23 mouse cellular contexts compared by ENCODE assay signal in the genomic region with DNA sequence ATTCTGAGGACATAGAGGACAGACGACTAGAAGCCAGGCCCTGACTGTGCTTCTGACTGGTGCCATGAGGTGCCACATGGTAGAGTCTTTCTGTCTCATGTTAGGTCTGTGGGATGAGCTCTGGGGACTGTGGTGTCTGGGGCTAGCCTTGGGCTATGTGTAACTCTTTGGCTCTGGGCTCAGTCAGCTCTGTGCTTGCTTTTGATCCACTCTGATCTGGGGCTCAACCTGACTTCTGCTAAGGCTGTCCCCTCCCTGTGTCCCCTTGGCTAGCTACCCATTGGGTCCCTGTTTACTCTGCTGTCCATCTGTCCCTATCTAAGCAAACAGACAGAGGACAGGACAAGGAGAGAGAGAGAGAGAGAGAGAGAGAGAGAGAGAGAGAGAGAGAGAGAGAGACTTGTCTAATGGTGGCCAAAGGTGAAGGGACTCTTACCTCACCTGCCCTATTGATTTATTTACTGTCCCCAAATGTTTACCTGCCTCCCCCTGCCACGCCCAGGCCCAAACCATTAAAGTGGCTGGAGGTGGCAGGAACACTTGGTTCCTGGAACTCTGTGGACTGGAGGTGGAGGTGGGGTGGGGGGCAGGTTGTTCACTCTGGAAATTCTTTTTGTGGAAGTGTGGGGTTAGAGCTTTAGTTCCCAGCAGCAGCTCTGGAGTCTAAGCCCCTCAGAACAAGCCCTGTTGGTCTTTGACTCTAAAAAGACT. TPM values are rescaled to one million over a fixed set of nuclear protein-coding genes. Genes with fewer than 3 reads are reported as not detected.
A peak's percentile ranks its signal among the peaks of the same experiment; 100 is the strongest.
DNase-seq lines count a peak whose midpoint lies in the region; ATAC-seq and TF ChIP-seq lines count a peak whose summit lies in the region.
"Had no signal": no experiment of that assay in that cellular context is flagged by ENCODE, and none has a peak within 500 bp of the region (broad histone marks: within the 10 kb centered on the region; RNA-seq: fewer than 3 reads in every experiment).

No protein-coding gene starts in this region.

- no peaks in the 10 kb centered on the region for H3K9me3 ChIP-seq in intestine, embryonic 15.5 days
- H3K9me3 ChIP-seq in intestine, postnatal 0 days (ENCODE audit: control insufficient read depth), result no peaks in the 10 kb centered on the region
- H3K9me3 ChIP-seq in liver, embryonic 15.5 days (replicated peaks), result no peaks in the 10 kb centered on the region
- H3K9me3 ChIP-seq in stomach, embryonic 15.5 days, result no peaks in the 10 kb centered on the region
- H3K9me3 ChIP-seq: embryonic facial prominence, embryonic 15.5 days; forebrain, embryonic 10.5 days; G1E; heart, embryonic 13.5 days had no signal

- no peaks in the 10 kb centered on the region for H3K27me3 ChIP-seq in intestine, embryonic 15.5 days (replicated peaks)
- H3K27me3 ChIP-seq in intestine, postnatal 0 days (replicated peaks; ENCODE audit: control insufficient read depth, insufficient read depth, low read length), result no peaks in the 10 kb centered on the region
- H3K27me3 ChIP-seq in liver, embryonic 15.5 days, result no peaks in the 10 kb centered on the region
- no peaks in the 10 kb centered on the region for H3K27me3 ChIP-seq in stomach, embryonic 15.5 days (replicated peaks)
- H3K27me3 ChIP-seq: embryonic facial prominence, embryonic 15.5 days had no signal

- 60% methylated on average over 2 of the region's 2 CpGs for WGBS in intestine, embryonic 15.5 days
- WGBS in intestine, postnatal 0 days, result 62% methylated on average over 2 of the region's 2 CpGs
- 33% methylated on average over 2 of the region's 2 CpGs for WGBS in liver, embryonic 15.5 days (ENCODE audit: insufficient replicate concordance)
- 66% methylated on average over 2 of the region's 2 CpGs for WGBS in stomach, embryonic 15.5 days

- no peak for DNase-seq in kidney, adult 8-10 months
- no peak for DNase-seq in adrenal gland, adult 18-20 months (ENCODE audit: low spot score in 2 of 2)
- no peak for DNase-seq in left cerebral cortex, adult 2 months (ENCODE audit: extremely low spot score in 1 of 2, low spot score in 2 of 2)
- DNase-seq: adrenal gland, postnatal 10 days; B cell, adult 2 months; cerebellum, adult 11-12 months; cerebellum, adult 9-11 months; cerebellum, postnatal 36 days; gastrocnemius, adult 2 months; gastrocnemius, postnatal 25 days; heart, adult 11 months; heart, postnatal 36 days had no signal

- no peak overlapping the region for H3K9ac ChIP-seq in intestine, embryonic 15.5 days
- H3K9ac ChIP-seq in intestine, postnatal 0 days (ENCODE audit: low read depth, low read length), result no peak overlapping the region
- H3K9ac ChIP-seq in liver, embryonic 15.5 days, result no peak overlapping the region
- H3K9ac ChIP-seq in stomach, embryonic 15.5 days, result no peak overlapping the region
- H3K9ac ChIP-seq: embryonic facial prominence, embryonic 15.5 days; heart, embryonic 13.5 days had no signal

- H3K4me1 ChIP-seq in intestine, embryonic 15.5 days (replicated peaks), result 0 out of 2 replicates have a peak, but pooled peaks cover 10% of the 10 kb centered on the region
- H3K4me1 ChIP-seq in intestine, postnatal 0 days (replicated peaks; ENCODE audit: control insufficient read depth, insufficient read depth, low read length), result peaks cover 5% of the 10 kb centered on the region; the same call in 1 of the 2 replicates
- peaks cover 12% of the 10 kb centered on the region; the same call in 1 of the 2 replicates for H3K4me1 ChIP-seq in liver, embryonic 15.5 days (replicated peaks)
- H3K4me1 ChIP-seq in stomach, embryonic 15.5 days, result no peaks in the 10 kb centered on the region
- H3K4me1 ChIP-seq: embryonic facial prominence, embryonic 15.5 days; heart, embryonic 13.5 days had no signal

- no peak overlapping the region for H3K4me2 ChIP-seq in intestine, embryonic 15.5 days (replicated peaks)
- no peak overlapping the region for H3K4me2 ChIP-seq in intestine, postnatal 0 days (replicated peaks; ENCODE audit: low read depth)
- H3K4me2 ChIP-seq in liver, embryonic 15.5 days, result no peak overlapping the region
- H3K4me2 ChIP-seq in stomach, embryonic 15.5 days, result no peak overlapping the region
- H3K4me2 ChIP-seq: embryonic facial prominence, embryonic 15.5 days; heart, embryonic 13.5 days had no signal

- intact Hi-C loops in left cerebral cortex, adult 2 months (cut with DNase I), result no loop called here

- TF ChIP-seq CTCF in intestine, postnatal 0 days (IDR thresholded peaks at IDR 0.05; ENCODE audit: low read depth), result no peak
- no peak for TF ChIP-seq CTCF in left cerebral cortex, adult 2 months (IDR thresholded peaks at IDR 0.05)

- H3K36me3 ChIP-seq in intestine, embryonic 15.5 days, result no peaks in the 10 kb centered on the region
- no peaks in the 10 kb centered on the region for H3K36me3 ChIP-seq in intestine, postnatal 0 days (ENCODE audit: control insufficient read depth, insufficient read depth)
- no peaks in the 10 kb centered on the region for H3K36me3 ChIP-seq in liver, embryonic 15.5 days (replicated peaks)
- H3K36me3 ChIP-seq in stomach, embryonic 15.5 days, result no peaks in the 10 kb centered on the region
- H3K36me3 ChIP-seq: embryonic facial prominence, embryonic 15.5 days; forebrain, embryonic 10.5 days; G1E; heart, embryonic 13.5 days had no signal

- no peak overlapping the region for H3K27ac ChIP-seq in intestine, embryonic 15.5 days
- H3K27ac ChIP-seq in intestine, postnatal 0 days (ENCODE audit: low read depth, low read length), result no peak overlapping the region
- peak overlapping the region; percentile 76 for H3K27ac ChIP-seq in liver, embryonic 15.5 days (replicated peaks)
- no peak overlapping the region for H3K27ac ChIP-seq in stomach, embryonic 15.5 days
- H3K27ac ChIP-seq in left cerebral cortex, adult 2 months, result no peak overlapping the region
- H3K27ac ChIP-seq: embryonic facial prominence, embryonic 15.5 days; forebrain, embryonic 10.5 days; gastrocnemius, adult 2 months; heart, embryonic 13.5 days had no signal

- H3K4me3 ChIP-seq in intestine, embryonic 15.5 days (replicated peaks), result no peak overlapping the region
- H3K4me3 ChIP-seq in intestine, postnatal 0 days (ENCODE audit: low read depth, low read length), result no peak overlapping the region
- H3K4me3 ChIP-seq in liver, embryonic 15.5 days (replicated peaks), result no peak overlapping the region
- H3K4me3 ChIP-seq in stomach, embryonic 15.5 days (replicated peaks), result no peak overlapping the region
- H3K4me3 ChIP-seq in left cerebral cortex, adult 2 months, result no peak overlapping the region
- H3K4me3 ChIP-seq: embryonic facial prominence, embryonic 15.5 days; erythroblast, embryonic 14.5 days; forebrain, embryonic 10.5 days; gastrocnemius, adult 2 months; heart, embryonic 13.5 days had no signal

- ATAC-seq in intestine, embryonic 15.5 days, result 0 out of 2 replicates have a peak, but pooled peaks have one; percentile 18
- ATAC-seq in intestine, postnatal 0 days, result no peak
- ATAC-seq in liver, embryonic 15.5 days (ENCODE audit: insufficient read depth), result peak; percentile 68
- peak; percentile 24; the same call in 1 of the 2 replicates for ATAC-seq in stomach, embryonic 15.5 days (ENCODE audit: insufficient read depth, low FRiP score, low read depth)
- ATAC-seq: CD4-positive, CD25-positive, alpha-beta regulatory T cell, adult 4 months; forebrain, embryonic 14.5 days had no signal

RNA-seq across cellular contexts. Expression of a gene that starts 51.4 kb away (rescaled TPM):
- polyA plus RNA-seq in intestine, embryonic 15.5 days (2015; fragmentation: Nextera tagmentation; extraction: Ambion mirVana), result 11.7 and 12.5 TPM in 2 replicates
- polyA plus RNA-seq in intestine, postnatal 0 days (2015; fragmentation: Nextera tagmentation; extraction: Ambion mirVana), result 9.0 and 10.2 TPM in 2 replicates
- polyA plus RNA-seq in liver, embryonic 15.5 days (2015; fragmentation: Nextera tagmentation; extraction: Ambion mirVana), result 4.7 and 5.8 TPM in 2 replicates
- polyA plus RNA-seq in stomach, embryonic 15.5 days (2015; fragmentation: Nextera tagmentation; extraction: Ambion mirVana), result 12.4 and 13.0 TPM in 2 replicates
- 10 to 100 TPM; 52.1 to 52.6 TPM for total RNA-seq in adrenal gland, adult 18-20 months (2021)
- 10 to 100 TPM; 24.4 to 25.4 TPM for total RNA-seq in left cerebral cortex, adult 2 months (2021)
- polyA plus RNA-seq: G1E had no signal
